Mouse (Mus musculus): ENCODE measurements around the gene Phldb3. TPM values are rescaled to one million over a fixed set of nuclear protein-coding genes. Genes with fewer than 3 reads are reported as not detected.

Phldb3 gene
- polyA plus RNA-seq, 1 experiment from 2014 or later: 0.12 TPM

- TF ChIP-seq EP300 (IDR thresholded peaks at IDR 0.05; ENCODE audit: low read depth) (no peak), CTCF (IDR thresholded peaks at IDR 0.05; ENCODE audit: low read depth) (no peak)
- Histone ChIP-seq H3K9me3 (ENCODE audit: low read length) (no peaks in the 10 kb centered on the region), H3K4me3 (ENCODE audit: low read depth, low read length) (no peak overlapping the region), H3K27me3 (ENCODE audit: insufficient read depth, low read length) (no peaks in the 10 kb centered on the region), H3K36me3 (replicated peaks; ENCODE audit: insufficient read depth, low read length) (0 out of 2 replicates have a peak, but pooled peaks cover 4% of the 10 kb centered on the region), H3K4me1 (ENCODE audit: insufficient read depth) (peaks cover 6% of the 10 kb centered on the region), H3K4me2 (ENCODE audit: low read depth, low read length) (no peak overlapping the region), H3K9ac (replicated peaks) (no peak overlapping the region), H3K27ac (ENCODE audit: low read depth) (no peak overlapping the region)
- DNase-seq (no peak), ATAC-seq (no peak)
- 79% methylated on average over 10 of the region's 10 CpGs for WGBS (ENCODE audit: insufficient replicate concordance)
Measured at GRCm38 (mm10) chr7:24630116-24630880, 19.7 kb downstream of the Phldb3 start.

GRCm38 (mm10) chr7:24636264-24636663 lies 25.7 kb downstream of the Phldb3 start, which contains the start of gene Lypd3:
Lypd3 (plus strand) TSS chr7:24636550.
- 31% methylated on average over 13 of the region's 15 CpGs for WGBS (ENCODE audit: insufficient replicate concordance)

GRCm38 (mm10) chr7:24637046-24637445 lies 26.5 kb downstream of the Phldb3 start:
- ATAC-seq (no peak), DNase-seq (no peak)
- H3K27me3 ChIP-seq (ENCODE audit: insufficient read depth, low read length): peaks cover 45% of the 10 kb centered on the region
- no peak for TF ChIP-seq CTCF (IDR thresholded peaks at IDR 0.05; ENCODE audit: low read depth)
- TF ChIP-seq EP300 (IDR thresholded peaks at IDR 0.05; ENCODE audit: low read depth): no peak
- no peak overlapping the region for H3K4me2 ChIP-seq (ENCODE audit: low read depth, low read length)
- no peaks in the 10 kb centered on the region for H3K9me3 ChIP-seq (ENCODE audit: low read length)
- no peak overlapping the region for H3K27ac ChIP-seq (ENCODE audit: low read depth)
- no peak overlapping the region for H3K4me3 ChIP-seq (ENCODE audit: low read depth, low read length)
- peaks cover 8% of the 10 kb centered on the region for H3K4me1 ChIP-seq (ENCODE audit: insufficient read depth)
- WGBS (ENCODE audit: insufficient replicate concordance): 9% methylated on average over 18 of the region's 18 CpGs
- H3K9ac ChIP-seq (replicated peaks): no peak overlapping the region
- no peaks in the 10 kb centered on the region for H3K36me3 ChIP-seq (replicated peaks; ENCODE audit: insufficient read depth, low read length)

More at GRCm38 (mm10) chr7:24636264-24636663, 25.7 kb downstream of the Phldb3 start, which contains the start of gene Lypd3:
- Histone ChIP-seq H3K4me3 (ENCODE audit: low read depth, low read length) (no peak within 1 kb of the TSS), H3K27me3 (ENCODE audit: insufficient read depth, low read length) (peaks cover 45% of the 10 kb centered on the region), H3K27ac (ENCODE audit: low read depth) (no peak within 1 kb of the TSS), H3K36me3 (replicated peaks; ENCODE audit: insufficient read depth, low read length) (no peaks in the 10 kb centered on the region), H3K9me3 (ENCODE audit: low read length) (no peaks in the 10 kb centered on the region), H3K4me2 (ENCODE audit: low read depth, low read length) (no peak within 1 kb of the TSS), H3K4me1 (ENCODE audit: insufficient read depth) (peaks cover 8% of the 10 kb centered on the region), H3K9ac (replicated peaks) (no peak within 1 kb of the TSS)
- ATAC-seq: no peak
- no peak for DNase-seq
- TF ChIP-seq CTCF (IDR thresholded peaks at IDR 0.05; ENCODE audit: low read depth) (no peak), EP300 (IDR thresholded peaks at IDR 0.05; ENCODE audit: low read depth) (no peak)

GRCm38 (mm10) chr7:24638026-24638856 lies 27.7 kb downstream of the Phldb3 start:
- DNase-seq (no peak), ATAC-seq (peak; percentile 17; the same call in 1 of the 2 replicates)
- peak overlapping the region; percentile 49 for H3K4me3 ChIP-seq (ENCODE audit: low read depth, low read length)
- peak overlapping the region; percentile 86 for H3K4me2 ChIP-seq (ENCODE audit: low read depth, low read length)
- H3K4me1 ChIP-seq (ENCODE audit: insufficient read depth): peaks cover 8% of the 10 kb centered on the region
- H3K9me3 ChIP-seq (ENCODE audit: low read length): no peaks in the 10 kb centered on the region
- no peaks in the 10 kb centered on the region for H3K36me3 ChIP-seq (replicated peaks; ENCODE audit: insufficient read depth, low read length)
- WGBS (ENCODE audit: insufficient replicate concordance): 4% methylated on average over 35 of the region's 35 CpGs
- peaks cover 45% of the 10 kb centered on the region for H3K27me3 ChIP-seq (ENCODE audit: insufficient read depth, low read length)
- H3K9ac ChIP-seq (replicated peaks): peak overlapping the region; percentile 30; the same call in 1 of the 2 replicates
- no peak overlapping the region for H3K27ac ChIP-seq (ENCODE audit: low read depth)
- TF ChIP-seq CTCF (IDR thresholded peaks at IDR 0.05; ENCODE audit: low read depth) (no peak), EP300 (IDR thresholded peaks at IDR 0.05; ENCODE audit: low read depth) (no peak)

- Histone ChIP-seq H3K4me3 (ENCODE audit: low read depth, low read length) (no peak overlapping the region), H3K9ac (replicated peaks) (no peak overlapping the region), H3K4me2 (ENCODE audit: low read depth, low read length) (no peak overlapping the region), H3K4me1 (ENCODE audit: insufficient read depth) (peaks cover 8% of the 10 kb centered on the region), H3K27me3 (ENCODE audit: insufficient read depth, low read length) (peaks cover 45% of the 10 kb centered on the region), H3K9me3 (ENCODE audit: low read length) (no peaks in the 10 kb centered on the region), H3K36me3 (replicated peaks; ENCODE audit: insufficient read depth, low read length) (no peaks in the 10 kb centered on the region), H3K27ac (ENCODE audit: low read depth) (no peak overlapping the region)
- no peak for ATAC-seq
- no peak for TF ChIP-seq EP300 (IDR thresholded peaks at IDR 0.05; ENCODE audit: low read depth)
- no peak for TF ChIP-seq CTCF (IDR thresholded peaks at IDR 0.05; ENCODE audit: low read depth)
- WGBS (ENCODE audit: insufficient replicate concordance): 64% methylated on average over 13 of the region's 13 CpGs
- no peak for DNase-seq
Measured at GRCm38 (mm10) chr7:24640450-24640849, 29.9 kb downstream of the Phldb3 start.

- 7% methylated on average over 9 of the region's 9 CpGs for WGBS (ENCODE audit: insufficient replicate concordance)
- Histone ChIP-seq H3K27me3 (ENCODE audit: insufficient read depth, low read length) (peaks cover 28% of the 10 kb centered on the region), H3K9me3 (ENCODE audit: low read length) (no peaks in the 10 kb centered on the region), H3K27ac (ENCODE audit: low read depth) (no peak overlapping the region), H3K4me3 (ENCODE audit: low read depth, low read length) (no peak overlapping the region), H3K9ac (replicated peaks) (no peak overlapping the region), H3K4me1 (ENCODE audit: insufficient read depth) (peaks cover 8% of the 10 kb centered on the region), H3K36me3 (replicated peaks; ENCODE audit: insufficient read depth, low read length) (no peaks in the 10 kb centered on the region), H3K4me2 (ENCODE audit: low read depth, low read length) (no peak overlapping the region)
- ATAC-seq (no peak), DNase-seq (peak; percentile 69)
- TF ChIP-seq CTCF (IDR thresholded peaks at IDR 0.05; ENCODE audit: low read depth) (peak; percentile 87), EP300 (IDR thresholded peaks at IDR 0.05; ENCODE audit: low read depth) (no peak)
Measured at GRCm38 (mm10) chr7:24642491-24642890, 31.9 kb downstream of the Phldb3 start.
